Mouse (Mus musculus) intestine, embryonic 14.5 days (tissue): ENCODE measurements at regions not wholly inside any gene's neighbourhood (a gene's known extent, or its start where the extent isn't known, plus 50 kb on each side); places are given as distances from the start of the nearest gene placed in this dataset.
A peak's percentile ranks its signal among the peaks of the same experiment; 100 is the strongest.

Experiments
- ATAC-seq: fragments of 200-750 bp; cut with Nextera tagmentation; replicated peaks from 2 replicates; pipeline ENCODE4 v1.8.0; 2017; ENCODE audit warnings: low read depth, moderate number of reproducible peaks, moderate TSS enrichment, moderate library complexity; ENCODE audit not compliant: low FRiP score, low TSS enrichment
- DNase-seq: peaks from one replicate; pipeline ENCODE4 v3.0.0-alpha.2; 2018; ENCODE audit warnings: low spot score
- H3K27ac ChIP-seq: fragments of 300-500 bp; sonication (generic); 2 replicates; pipeline ENCODE4 v1.5.1; 2014; ENCODE audit warnings: low read depth, mild to moderate bottlenecking, control low read depth
- H3K27me3 ChIP-seq: fragments of 300-500 bp; sonication (generic); replicated peaks from 2 replicates; pipeline ENCODE4 v1.6.1; 2014; ENCODE audit warnings: low read length, control low read depth; ENCODE audit not compliant: control insufficient read depth, insufficient read depth
- H3K36me3 ChIP-seq: fragments of 300-500 bp; sonication (generic); 2 replicates; pipeline ENCODE4 v1.6.1; 2014; ENCODE audit warnings: low read length, control low read depth; ENCODE audit not compliant: control insufficient read depth, insufficient read depth
- H3K4me1 ChIP-seq: fragments of 300-500 bp; sonication (generic); replicated peaks from 2 replicates; pipeline ENCODE4 v1.6.1; 2014; ENCODE audit warnings: low read length, control low read depth, mixed read lengths; ENCODE audit not compliant: control insufficient read depth, insufficient read depth
- H3K4me2 ChIP-seq: fragments of 300-500 bp; sonication (generic); 2 replicates; pipeline ENCODE4 v1.6.1; 2014; ENCODE audit warnings: low read length
- H3K4me3 ChIP-seq: fragments of 300-500 bp; sonication (generic); 2 replicates; pipeline ENCODE4 v1.5.1; 2014; ENCODE audit warnings: low read depth, low read length, control low read depth, mixed read lengths
- H3K9ac ChIP-seq: fragments of 300-500 bp; sonication (generic); 2 replicates; pipeline ENCODE4 v1.6.1; 2014; ENCODE audit warnings: mild to moderate bottlenecking, low read length
- H3K9me3 ChIP-seq: fragments of 300-500 bp; sonication (generic); 2 replicates; pipeline ENCODE4 v1.6.1; 2016; ENCODE audit warnings: low read length, control low read depth; ENCODE audit not compliant: control insufficient read depth
- WGBS: fragments of 180-500 bp; shearing (Covaris S2); extraction: QIAGEN DNeasy Blood & Tissue Kit; methylation state at CpG from one replicate; pipeline ENCODE4 v1.1.7; 2014; 5-methylcytosine and 5-hydroxymethylcytosine counted together

- Histone ChIP-seq H3K9me3 (no peaks in the 10 kb centered on the region), H3K27me3 (no peaks in the 10 kb centered on the region), H3K27ac (no peak overlapping the region), H3K9ac (no peak overlapping the region), H3K4me3 (no peak overlapping the region), H3K36me3 (no peaks in the 10 kb centered on the region), H3K4me1 (no peaks in the 10 kb centered on the region), H3K4me2 (no peak overlapping the region)
- no peak for ATAC-seq
- WGBS = 87% methylated on average over 3 of the region's 3 CpGs
- no peak for DNase-seq
These were observed 93.4 kb upstream of the Tenm3 start for GRCm38 (mm10) chr8:48937144-48937543.

- Histone ChIP-seq H3K4me1 (no peaks in the 10 kb centered on the region), H3K27ac (no peak overlapping the region), H3K4me2 (no peak overlapping the region), H3K36me3 (no peaks in the 10 kb centered on the region), H3K27me3 (no peaks in the 10 kb centered on the region), H3K9ac (no peak overlapping the region), H3K4me3 (no peak overlapping the region), H3K9me3 (no peaks in the 10 kb centered on the region)
- 54% methylated on average over 11 of the region's 11 CpGs for WGBS
- ATAC-seq (no peak), DNase-seq (no peak)
These were observed 83.4 kb upstream of the Tenm3 start for GRCm38 (mm10) chr8:48927135-48927534.

- H3K27me3 ChIP-seq = no peaks in the 10 kb centered on the region
- no peaks in the 10 kb centered on the region for H3K9me3 ChIP-seq
- no peak overlapping the region for H3K4me2 ChIP-seq
- H3K27ac ChIP-seq = no peak overlapping the region
- H3K36me3 ChIP-seq = no peaks in the 10 kb centered on the region
- ATAC-seq (no peak), DNase-seq (no peak)
- no peak overlapping the region for H3K9ac ChIP-seq
- no peak overlapping the region for H3K4me3 ChIP-seq
- 68% methylated on average over 3 of the region's 3 CpGs for WGBS
- no peaks in the 10 kb centered on the region for H3K4me1 ChIP-seq
These were observed 71.5 kb upstream of the Tenm3 start for GRCm38 (mm10) chr8:48915275-48915674.

GRCm38 (mm10) chr8:48912842-48913241, 69.1 kb upstream of the Tenm3 start:
- Histone ChIP-seq H3K27ac (no peak overlapping the region), H3K4me2 (no peak overlapping the region), H3K9ac (no peak overlapping the region), H3K9me3 (no peaks in the 10 kb centered on the region), H3K4me1 (no peaks in the 10 kb centered on the region), H3K36me3 (no peaks in the 10 kb centered on the region), H3K27me3 (no peaks in the 10 kb centered on the region), H3K4me3 (no peak overlapping the region)
- DNase-seq (no peak), ATAC-seq (no peak)
- WGBS = 58% methylated on average over 4 of the region's 4 CpGs

- H3K27ac ChIP-seq = peak overlapping the region; percentile 22; the same call in 1 of the 2 replicates
- peak; percentile 91 for ATAC-seq
These were observed 58.1 kb upstream of the Tenm3 start for GRCm38 (mm10) chr8:48901668-48902406.

GRCm38 (mm10) chr8:48896687-48897086, 52.9 kb upstream of the Tenm3 start:
- WGBS = 74% methylated on average over 2 of the region's 2 CpGs
- H3K4me2 ChIP-seq = no peak overlapping the region
- H3K4me1 ChIP-seq = no peaks in the 10 kb centered on the region; the same call in 1 of the 2 replicates
- ATAC-seq = no peak
- H3K4me3 ChIP-seq = no peak overlapping the region
- no peak for DNase-seq
- H3K9me3 ChIP-seq = no peaks in the 10 kb centered on the region
- no peak overlapping the region for H3K9ac ChIP-seq
- no peaks in the 10 kb centered on the region for H3K27me3 ChIP-seq
- no peaks in the 10 kb centered on the region for H3K36me3 ChIP-seq
- H3K27ac ChIP-seq = no peak overlapping the region

More at GRCm38 (mm10) chr8:48901668-48902406, 58.1 kb upstream of the Tenm3 start:
- Histone ChIP-seq H3K4me1 (0 out of 2 replicates have a peak, but pooled peaks cover 5% of the 10 kb centered on the region), H3K9ac (no peak overlapping the region), H3K4me2 (no peak overlapping the region), H3K36me3 (no peaks in the 10 kb centered on the region), H3K4me3 (no peak overlapping the region), H3K9me3 (no peaks in the 10 kb centered on the region), H3K27me3 (no peaks in the 10 kb centered on the region)
- WGBS = 80% methylated on average over 6 of the region's 6 CpGs
- DNase-seq = peak; percentile 51

- DNase-seq (no peak), ATAC-seq (no peak)
- Histone ChIP-seq H3K4me1 (no peaks in the 10 kb centered on the region; the same call in 1 of the 2 replicates), H3K27me3 (no peaks in the 10 kb centered on the region), H3K4me2 (no peak overlapping the region), H3K4me3 (no peak overlapping the region), H3K9me3 (no peaks in the 10 kb centered on the region), H3K27ac (no peak overlapping the region), H3K9ac (no peak overlapping the region), H3K36me3 (no peaks in the 10 kb centered on the region)
- 73% methylated on average over 7 of the region's 7 CpGs for whole genome bisulfite sequencing
These were observed 52.5 kb upstream of the Tenm3 start for GRCm38 (mm10) chr8:48896251-48896650.

GRCm38 (mm10) chr8:48895586-48895985, 51.8 kb upstream of the Tenm3 start:
- ATAC-seq (no peak), DNase-seq (no peak)
- H3K4me3 ChIP-seq = no peak overlapping the region
- H3K4me1 ChIP-seq = no peaks in the 10 kb centered on the region; the same call in 1 of the 2 replicates
- no peaks in the 10 kb centered on the region for H3K9me3 ChIP-seq
- WGBS = 52% methylated on average over 8 of the region's 8 CpGs
- no peak overlapping the region for H3K4me2 ChIP-seq
- no peak overlapping the region for H3K9ac ChIP-seq
- no peak overlapping the region for H3K27ac ChIP-seq
- H3K36me3 ChIP-seq = no peaks in the 10 kb centered on the region
- no peaks in the 10 kb centered on the region for H3K27me3 ChIP-seq
